Mouse (Mus musculus) embryo, embryonic 11.5 days (tissue): ENCODE measurements around the gene Dock2.

Experiments used
- DNase-seq: peaks from one replicate; pipeline ENCODE4 v3.0.0-alpha.2; 2012; ENCODE audit warnings: low read depth, low spot score

The Dock2 gene

GRCm38 (mm10) chr11:34769946-34770345, 13.7 kb downstream of the Dock2 start:
- no peak for DNase-seq

GRCm38 (mm10) chr11:34769396-34769795, 14.3 kb downstream of the Dock2 start:
- DNase-seq = no peak

GRCm38 (mm10) chr11:34763739-34764361, 19.8 kb downstream of the Dock2 start:
- no peak for DNase-seq

DNA sequence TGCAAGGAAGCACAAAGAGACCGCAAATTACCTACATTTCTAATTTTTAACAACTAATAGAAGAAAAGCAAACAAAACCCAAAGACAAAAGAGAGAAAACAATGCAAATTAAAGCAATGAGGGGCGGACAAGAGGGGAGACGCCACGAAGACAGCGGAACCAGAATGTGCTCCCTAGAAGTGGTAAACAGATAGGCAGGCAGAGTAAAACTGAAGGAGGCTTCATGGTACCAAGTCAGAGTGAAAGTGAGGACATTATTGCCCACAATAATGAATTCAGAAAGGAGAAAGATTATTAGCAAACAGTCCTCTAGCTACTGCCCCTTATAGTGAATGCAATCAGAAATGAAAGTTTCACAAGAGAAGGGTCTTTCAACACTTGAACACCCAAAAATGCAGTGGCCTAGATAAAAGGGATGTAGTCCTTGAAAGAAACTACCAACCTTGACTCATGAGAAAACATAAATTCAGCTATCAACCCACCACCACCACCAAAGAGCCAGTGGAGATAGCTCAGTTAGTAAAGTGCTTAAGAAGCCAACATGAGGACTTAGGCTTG, 21.0 kb downstream of the Dock2 start:
- DNase-seq = no peak

- DNase-seq = no peak
Observed at GRCm38 (mm10) chr11:34762125-34762524, 21.6 kb downstream of the Dock2 start.

DNA sequence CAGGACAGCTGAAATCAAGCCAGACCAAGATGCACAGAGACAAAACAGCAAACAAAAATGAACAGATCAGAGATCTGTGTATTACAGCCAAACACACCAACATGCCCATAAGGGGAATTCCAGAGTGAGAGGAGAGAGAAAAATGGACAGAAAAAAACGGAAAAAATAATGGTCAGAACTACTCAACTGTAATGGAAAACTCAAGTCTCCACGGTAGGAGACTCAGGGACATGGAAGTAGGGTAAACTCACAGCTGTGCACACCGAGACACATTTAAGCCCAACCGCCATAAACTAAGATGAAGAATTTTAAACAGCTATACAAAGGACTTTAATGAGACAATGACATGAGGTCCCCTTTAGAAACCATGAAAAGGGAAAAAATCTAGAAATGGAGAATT, 24.1 kb downstream of the Dock2 start:
- DNase-seq = no peak

DNA sequence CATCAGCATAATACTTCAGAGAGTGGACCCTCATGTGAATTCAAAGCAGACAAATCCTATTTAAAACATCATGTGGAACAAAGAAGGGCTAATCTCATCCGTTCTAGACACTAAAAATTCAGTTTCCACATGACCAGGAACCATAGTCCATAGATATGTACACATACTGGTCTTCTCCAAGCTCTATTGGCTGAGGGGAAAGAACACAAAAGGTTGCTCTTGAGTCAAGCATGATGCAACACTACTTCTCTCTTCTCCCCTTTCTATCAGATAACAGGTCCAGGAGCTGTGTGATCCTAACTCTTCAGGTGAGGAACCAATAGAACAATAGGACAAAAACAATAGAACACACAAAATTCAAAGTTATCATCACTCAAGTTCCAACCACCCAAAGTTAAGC, 42.6 kb downstream of the Dock2 start:
- no peak for DNase-seq

DNA sequence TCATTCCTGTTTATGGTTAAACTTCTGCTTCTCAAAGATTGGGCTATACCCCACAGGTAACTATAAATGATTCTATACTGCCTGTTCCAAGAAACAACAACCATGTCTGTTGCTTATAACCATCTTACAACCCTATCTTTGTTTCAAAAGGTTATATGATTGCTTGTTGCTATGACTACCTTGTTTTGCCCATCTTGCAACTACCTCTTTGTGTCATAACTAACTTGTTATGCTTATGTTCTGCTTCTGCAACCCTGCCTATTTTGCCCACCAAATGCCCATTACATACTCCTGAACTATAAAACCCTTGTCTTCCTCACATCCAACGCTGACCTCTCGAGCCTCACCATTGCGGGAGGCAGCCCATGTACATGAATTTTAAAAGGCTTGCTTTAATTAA, 43.9 kb downstream of the Dock2 start:
- no peak for DNase-seq

DNA sequence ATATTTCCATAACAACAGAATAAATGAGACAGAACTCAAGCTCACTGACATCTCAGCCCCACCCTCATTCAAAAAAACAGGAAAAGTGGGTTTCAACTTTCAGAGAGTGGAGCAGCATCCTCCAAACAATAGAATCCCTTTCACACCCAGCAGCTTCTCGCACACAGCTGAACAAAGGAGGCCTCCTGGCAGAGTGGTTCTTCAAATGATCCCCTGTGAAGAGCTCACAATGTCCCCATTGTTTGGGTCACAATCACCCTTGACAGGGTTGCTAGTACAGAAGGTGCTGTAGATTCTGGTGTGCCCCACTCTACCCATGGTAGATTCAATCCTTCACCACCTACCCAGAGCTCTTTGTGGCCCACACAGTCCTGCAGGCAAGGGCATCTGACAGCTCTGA, 44.7 kb downstream of the Dock2 start:
- no peak for DNase-seq

GRCm38 (mm10) chr11:34737193-34737592, 46.5 kb downstream of the Dock2 start:
- DNase-seq = no peak

DNA sequence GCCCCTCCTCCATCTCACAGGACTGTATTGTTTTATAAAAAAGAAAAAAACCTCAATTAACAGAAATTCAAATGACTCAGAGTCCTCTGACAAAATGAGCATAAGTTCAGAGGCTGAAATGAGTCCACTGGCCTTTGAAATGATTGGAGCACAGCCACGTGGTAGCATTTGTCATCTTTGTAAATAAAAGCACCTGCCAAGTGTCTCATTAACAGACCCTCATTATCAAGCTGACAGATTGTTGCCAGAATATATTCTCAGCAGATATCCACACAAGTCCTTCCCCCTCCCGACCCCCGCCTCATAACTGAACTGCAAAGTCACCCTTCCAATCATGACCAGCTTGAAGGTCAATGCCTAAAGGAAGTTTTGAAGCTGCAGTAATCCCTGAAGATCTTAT, 49.7 kb downstream of the Dock2 start:
- no peak for DNase-seq

GRCm38 (mm10) chr11:34727467-34727866, 56.2 kb downstream of the Dock2 start:
- DNase-seq = no peak

DNA sequence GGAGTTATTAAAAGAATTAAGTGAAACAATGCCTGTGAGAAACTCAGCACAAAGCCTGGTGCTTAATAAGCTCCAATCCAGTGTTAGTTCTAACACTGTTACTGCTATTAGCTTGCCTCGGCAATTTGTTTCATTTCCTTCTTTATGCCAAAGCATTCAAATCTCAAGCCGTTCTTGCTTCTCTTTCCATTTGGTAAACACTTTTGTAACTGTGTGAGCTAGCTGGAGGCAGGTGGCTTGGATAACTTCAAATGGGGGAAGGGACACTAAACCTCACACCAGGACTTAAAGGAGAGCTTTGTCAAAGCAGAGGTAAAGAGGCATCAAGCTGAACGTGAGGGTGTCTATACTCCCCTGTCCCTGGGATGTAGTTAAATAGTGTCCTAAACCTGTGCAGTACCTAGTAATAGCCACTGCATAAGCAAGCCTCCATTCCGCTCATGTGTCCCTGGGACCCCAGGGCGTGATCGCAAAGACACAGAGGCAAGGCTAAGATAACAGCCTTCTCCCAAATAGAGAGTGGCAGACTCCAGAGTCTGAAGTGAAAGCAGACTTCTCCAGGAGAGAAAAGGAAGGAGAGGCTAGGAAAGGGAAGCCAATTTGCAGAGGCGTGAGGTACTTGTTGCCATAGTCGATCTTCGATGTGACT, 56.9 kb downstream of the Dock2 start:
- DNase-seq = no peak

DNA sequence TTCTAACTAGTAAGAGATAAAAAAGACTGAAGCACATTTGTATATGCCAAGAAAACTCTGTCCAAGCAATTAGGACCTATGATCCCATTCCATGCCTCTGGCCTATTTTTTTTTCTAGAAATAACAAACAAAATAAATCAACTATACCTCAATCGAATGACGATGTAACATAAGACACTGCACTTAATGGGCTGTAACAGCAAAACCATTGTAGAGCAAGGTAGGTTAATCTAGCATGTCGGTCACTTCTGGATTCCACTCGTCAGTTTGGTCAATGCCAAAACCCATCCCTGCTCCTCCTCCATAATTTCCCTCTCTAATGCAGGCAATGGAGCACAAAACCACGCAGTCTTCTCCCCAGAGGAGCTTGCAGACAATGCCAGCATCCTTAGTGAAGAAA, 70.3 kb downstream of the Dock2 start:
- DNase-seq = no peak

DNA sequence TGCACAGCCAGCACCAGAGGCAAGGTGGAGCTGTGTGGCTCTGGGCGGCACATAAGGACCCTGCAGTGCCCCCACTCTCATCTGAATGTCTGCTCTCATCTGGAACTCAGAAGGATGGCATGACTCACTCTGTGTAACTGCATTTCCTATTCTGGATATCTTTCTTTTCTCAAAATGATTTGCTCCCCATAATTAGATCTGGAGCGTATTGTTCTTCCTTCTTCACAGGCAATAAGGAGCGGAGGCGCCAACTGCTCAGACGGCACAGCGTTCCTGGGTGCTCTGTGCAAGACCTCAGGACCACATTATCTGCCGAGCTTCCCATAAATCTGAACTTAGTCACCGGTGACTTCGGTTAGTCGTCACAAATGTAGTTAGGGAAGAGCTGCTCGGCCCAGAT, 75.4 kb downstream of the Dock2 start:
- no peak for DNase-seq

- no peak for DNase-seq
Observed at GRCm38 (mm10) chr11:34707360-34707759, 76.3 kb downstream of the Dock2 start.

- no peak for DNase-seq
Observed at GRCm38 (mm10) chr11:34705108-34705446, 78.6 kb downstream of the Dock2 start.

GRCm38 (mm10) chr11:34704384-34705107, 79.1 kb downstream of the Dock2 start:
- DNase-seq = no peak

DNA sequence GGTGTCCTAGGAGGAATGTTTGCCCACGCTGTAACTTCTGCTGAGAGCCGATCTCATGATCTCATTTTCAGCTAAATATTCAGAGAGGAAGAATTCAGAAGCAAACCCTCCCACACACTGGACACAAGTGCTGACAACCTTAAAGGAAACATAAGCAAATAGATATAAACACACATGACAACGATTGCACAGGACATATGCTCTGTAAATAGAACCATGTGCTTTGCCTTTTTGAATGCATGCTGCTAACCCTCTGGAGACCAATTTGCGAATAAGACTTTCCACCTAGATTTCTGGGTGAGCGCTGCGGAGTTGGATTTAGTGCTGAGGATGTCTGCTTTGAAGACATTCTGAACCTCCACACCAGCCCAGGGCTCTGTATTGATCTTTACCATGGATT, 79.8 kb downstream of the Dock2 start:
- DNase-seq = no peak

- peak; percentile 45 for DNase-seq
Observed at GRCm38 (mm10) chr11:34681790-34682189, 101.9 kb downstream of the Dock2 start.

DNA sequence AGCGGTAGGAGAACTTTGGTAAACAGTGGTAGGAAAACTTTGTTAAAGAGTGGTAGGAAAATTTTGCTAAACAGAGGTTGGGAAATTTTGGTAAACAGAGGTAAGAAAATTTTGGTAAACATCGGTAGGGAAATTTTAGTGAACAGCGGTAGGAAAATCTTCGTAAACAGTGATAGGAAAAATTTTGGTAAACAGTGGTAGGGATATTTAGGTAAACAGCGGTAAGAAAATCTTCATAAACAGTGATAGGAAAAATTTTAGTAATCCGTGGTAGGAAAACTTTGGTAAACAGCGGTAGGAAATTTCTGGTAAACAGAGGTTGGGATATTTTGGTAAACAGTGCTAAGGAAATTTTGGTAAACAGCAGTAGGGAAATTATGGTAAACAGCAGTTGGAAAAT, 239.1 kb downstream of the Dock2 start:
- DNase-seq = no peak

GRCm38 (mm10) chr11:34532131-34532530, 251.6 kb downstream of the Dock2 start:
- no peak for DNase-seq

DNA sequence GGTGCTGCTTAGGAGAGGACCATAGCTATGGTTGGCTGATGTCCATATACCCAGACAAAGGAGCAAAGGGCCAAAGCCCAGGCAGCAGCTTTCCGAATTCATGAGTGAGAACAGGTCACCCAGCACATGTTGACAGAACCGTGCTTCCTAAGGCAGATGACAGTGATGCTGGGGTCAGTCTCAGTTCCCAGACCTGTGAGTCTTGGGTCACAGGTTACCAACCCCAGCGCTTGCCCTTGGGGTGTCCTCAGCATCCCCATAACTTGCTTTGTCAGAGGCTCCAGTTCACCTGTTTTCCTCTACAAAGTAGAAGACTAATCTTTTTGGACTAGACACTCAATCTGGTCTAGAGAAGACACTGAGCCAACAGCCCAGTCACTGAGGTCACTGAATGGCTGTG, 252.7 kb downstream of the Dock2 start:
- DNase-seq = no peak
